Mouse (Mus musculus) mature B cell (primary cell): ENCODE measurements around the gene Fam71a.

Experiments used
- in situ Hi-C: fragments of 300-500 bp; cut with MboI; formaldehyde crosslinking; loops from 2 replicates; pipeline ENCODE4 v1.14.3; 2019

Gene Fam71a

GRCm38 (mm10) chr1:191164717-191165116, at the start of gene Fam71a:
Fam71a (minus strand) TSS chr1:191164817.
- in situ Hi-C loops: no loop called here

- in situ Hi-C loops: no loop called here
Measured at GRCm38 (mm10) chr1:191211096-191211495, 46.5 kb upstream of the Fam71a start.

GRCm38 (mm10) chr1:191205791-191206190, 41.2 kb upstream of the Fam71a start:
- in situ Hi-C loops: no loop called here

- in situ Hi-C loops: no loop called here
Measured at GRCm38 (mm10) chr1:191204876-191205275, 40.3 kb upstream of the Fam71a start.

- in situ Hi-C loops: no loop called here
Measured at GRCm38 (mm10) chr1:191203496-191203895, 38.9 kb upstream of the Fam71a start.

- in situ Hi-C loops: no loop called here
Measured at GRCm38 (mm10) chr1:191202208-191202952, 37.8 kb upstream of the Fam71a start.

- in situ Hi-C loops: no loop called here
Measured at GRCm38 (mm10) chr1:191200816-191201602, 36.4 kb upstream of the Fam71a start.

- in situ Hi-C loops: no loop called here
Measured at GRCm38 (mm10) chr1:191197916-191198315, 33.3 kb upstream of the Fam71a start.

GRCm38 (mm10) chr1:191196016-191196415, 31.4 kb upstream of the Fam71a start:
- in situ Hi-C loops: no loop called here

- in situ Hi-C loops: no loop called here
Measured at GRCm38 (mm10) chr1:191193657-191194424, 29.2 kb upstream of the Fam71a start.

- in situ Hi-C loops: no loop called here
Measured at GRCm38 (mm10) chr1:191192751-191193150, 28.1 kb upstream of the Fam71a start.

- in situ Hi-C loops: no loop called here
Measured at GRCm38 (mm10) chr1:191192213-191192612, 27.6 kb upstream of the Fam71a start.

GRCm38 (mm10) chr1:191189671-191190372, 25.2 kb upstream of the Fam71a start:
- in situ Hi-C loops: no loop called here

- in situ Hi-C loops: no loop called here
Measured at GRCm38 (mm10) chr1:191186386-191186770, 21.8 kb upstream of the Fam71a start.

GRCm38 (mm10) chr1:191185761-191186385, 21.3 kb upstream of the Fam71a start:
- in situ Hi-C loops: no loop called here

GRCm38 (mm10) chr1:191184841-191185251, 20.2 kb upstream of the Fam71a start:
- in situ Hi-C loops: loop anchor here (5.0 kb wide), 1 partner anchor 42 kb away; no protein-coding TSS in a partner anchor

GRCm38 (mm10) chr1:191184066-191184815, 19.6 kb upstream of the Fam71a start:
- in situ Hi-C loops: loop anchor here (5.0 kb wide), 1 partner anchor 43 kb away; no protein-coding TSS in a partner anchor

GRCm38 (mm10) chr1:191183163-191184065, 18.8 kb upstream of the Fam71a start:
- in situ Hi-C loops: loop anchor here (5.0 kb wide), 1 partner anchor 44 kb away; no protein-coding TSS in a partner anchor
